Mouse (Mus musculus) liver, embryonic 12.5 days (tissue): Measurements from ENCODE around the gene Trappc11. TPM values are rescaled to one million over a fixed set of nuclear protein-coding genes. Genes with fewer than 3 reads are reported as not detected.

ENCODE experiments used
- ATAC-seq: fragments of 200-750 bp; cut with Nextera tagmentation; 2 replicates; pipeline ENCODE4 v1.8.0; 2017; ENCODE audit warnings: moderate number of reproducible peaks, mild to moderate bottlenecking, moderate library complexity
- H3K27ac ChIP-seq: fragments of 300-500 bp; sonication (generic); 2 replicates; pipeline ENCODE4 v1.5.1; 2016; ENCODE audit warnings: mild to moderate bottlenecking
- H3K27me3 ChIP-seq: fragments of 300-500 bp; sonication (generic); replicated peaks from 2 replicates; pipeline ENCODE4 v1.6.1; 2016; ENCODE audit warnings: mild to moderate bottlenecking, moderate library complexity
- H3K36me3 ChIP-seq: fragments of 300-500 bp; sonication (generic); 2 replicates; pipeline ENCODE4 v1.6.1; 2016; ENCODE audit warnings: mild to moderate bottlenecking, moderate library complexity
- H3K4me1 ChIP-seq: fragments of 300-500 bp; sonication (generic); 2 replicates; pipeline ENCODE4 v1.6.1; 2016
- H3K4me2 ChIP-seq: fragments of 300-500 bp; sonication (generic); 2 replicates; pipeline ENCODE4 v1.6.1; 2016; ENCODE audit warnings: mild to moderate bottlenecking, moderate library complexity
- H3K4me3 ChIP-seq: fragments of 300-500 bp; sonication (generic); 2 replicates; pipeline ENCODE4 v1.5.1; 2016; ENCODE audit warnings: mild to moderate bottlenecking, moderate library complexity
- H3K9ac ChIP-seq: fragments of 300-500 bp; sonication (generic); 2 replicates; pipeline ENCODE4 v1.6.1; 2016; ENCODE audit warnings: mild to moderate bottlenecking, moderate library complexity
- H3K9me3 ChIP-seq: fragments of 300-500 bp; sonication (generic); replicated peaks from 2 replicates; pipeline ENCODE4 v1.6.1; 2016; ENCODE audit warnings: mild to moderate bottlenecking, moderate library complexity
- WGBS: fragments of 180-500 bp; shearing (Covaris S2); methylation state at CpG from one replicate; pipeline ENCODE4 v1.1.7; 2016; ENCODE audit not compliant: insufficient replicate concordance; 5-methylcytosine and 5-hydroxymethylcytosine counted together
- polyA plus RNA-seq: library from polyadenylated mRNA; unstranded; fragments of >200 nt; fragmentation: Nextera tagmentation; extraction: Ambion mirVana; gene quantifications from 2 replicates; pipeline ENCODE4 v1.2.1, GENCODE M21; 2016

Trappc11 gene
- polyA plus RNA-seq, 1 experiment from 2014 or later: 23.9 TPM

DNA sequence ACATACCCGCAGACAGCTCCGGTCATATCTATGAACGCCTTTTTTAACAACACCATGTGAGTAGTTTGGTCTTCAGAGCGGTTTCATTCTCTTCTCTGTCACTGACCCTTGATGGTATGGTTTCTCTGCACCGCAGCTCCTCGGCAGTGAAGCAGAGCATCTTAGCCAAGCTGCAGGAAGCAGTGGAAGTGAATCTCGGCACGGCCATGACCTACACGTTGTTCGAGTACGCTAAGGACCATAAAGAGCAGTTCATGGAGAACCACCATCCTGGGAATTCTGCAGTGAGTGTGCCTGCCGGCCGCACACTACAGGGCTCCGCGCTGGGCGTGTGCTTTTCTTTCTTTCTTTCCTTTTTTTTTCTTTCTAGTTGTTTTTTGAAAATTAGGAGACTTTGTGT, 9.5 kb upstream of the Trappc11 start:
- 90% methylated on average over 16 of the region's 16 CpGs for WGBS
- Histone ChIP-seq H3K9ac (no peak overlapping the region), H3K36me3 (peaks cover 89% of the 10 kb centered on the region), H3K4me2 (no peak overlapping the region), H3K27ac (no peak overlapping the region), H3K4me3 (no peak overlapping the region), H3K27me3 (no peaks in the 10 kb centered on the region), H3K9me3 (no peaks in the 10 kb centered on the region), H3K4me1 (no peaks in the 10 kb centered on the region)
- no peak for ATAC-seq

DNA sequence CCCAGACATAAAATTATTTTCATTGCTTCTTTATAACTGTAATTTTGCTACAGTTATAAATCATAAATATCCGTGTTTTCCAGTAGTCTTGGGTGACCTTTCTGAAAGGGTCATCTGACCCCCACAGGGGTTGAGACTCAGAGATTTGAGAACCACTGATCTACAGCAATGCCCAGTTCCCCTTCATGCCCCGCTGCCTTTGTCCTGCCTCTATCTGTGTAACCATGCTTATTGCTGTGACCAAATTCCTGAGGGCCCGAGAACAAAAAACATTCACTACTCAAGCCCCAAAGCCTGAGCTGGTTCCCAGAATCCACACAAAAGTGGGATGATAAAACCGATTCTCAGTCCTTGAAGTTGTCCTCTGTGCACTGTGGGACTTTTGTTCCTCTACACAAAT, 5.1 kb upstream of the Trappc11 start:
- WGBS: 85% methylated on average over 4 of the region's 4 CpGs
- H3K4me3 ChIP-seq: no peak overlapping the region
- peaks cover 14% of the 10 kb centered on the region for H3K4me1 ChIP-seq

DNA sequence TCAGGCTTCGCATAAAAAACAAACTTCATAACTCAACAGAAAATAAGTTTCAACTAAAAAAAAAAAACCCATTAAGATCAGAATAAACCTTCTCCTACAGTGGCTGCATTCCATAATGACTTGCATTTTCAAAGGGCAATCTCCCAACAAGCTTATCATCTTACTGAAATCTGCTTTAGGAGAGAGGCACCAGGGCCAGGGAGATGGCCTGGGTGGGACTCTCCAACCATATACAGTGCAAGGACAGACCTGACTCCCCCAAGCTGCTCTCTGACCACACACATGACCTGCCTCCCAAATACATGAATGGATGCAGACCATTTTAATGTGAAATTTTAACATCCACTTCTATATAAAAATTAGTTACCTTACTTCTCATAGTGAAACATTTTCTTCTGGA, 5.2 kb downstream of the Trappc11 start:
- Histone ChIP-seq H3K9ac (no peak overlapping the region), H3K4me3 (no peak overlapping the region), H3K27ac (no peak overlapping the region), H3K27me3 (no peaks in the 10 kb centered on the region), H3K9me3 (no peaks in the 10 kb centered on the region), H3K4me2 (no peak overlapping the region), H3K36me3 (peaks cover 67% of the 10 kb centered on the region), H3K4me1 (peaks cover 20% of the 10 kb centered on the region)
- ATAC-seq: peak; percentile 44; the same call in 1 of the 2 replicates
- WGBS: 76% methylated on average over 1 of the region's 1 CpGs

More for the DNA sequence above, 5.1 kb upstream of the Trappc11 start:
- no peak for ATAC-seq
- Histone ChIP-seq H3K9ac (no peak overlapping the region), H3K4me2 (no peak overlapping the region), H3K27me3 (no peaks in the 10 kb centered on the region), H3K9me3 (no peaks in the 10 kb centered on the region), H3K27ac (no peak overlapping the region), H3K36me3 (peaks cover 54% of the 10 kb centered on the region)

DNA sequence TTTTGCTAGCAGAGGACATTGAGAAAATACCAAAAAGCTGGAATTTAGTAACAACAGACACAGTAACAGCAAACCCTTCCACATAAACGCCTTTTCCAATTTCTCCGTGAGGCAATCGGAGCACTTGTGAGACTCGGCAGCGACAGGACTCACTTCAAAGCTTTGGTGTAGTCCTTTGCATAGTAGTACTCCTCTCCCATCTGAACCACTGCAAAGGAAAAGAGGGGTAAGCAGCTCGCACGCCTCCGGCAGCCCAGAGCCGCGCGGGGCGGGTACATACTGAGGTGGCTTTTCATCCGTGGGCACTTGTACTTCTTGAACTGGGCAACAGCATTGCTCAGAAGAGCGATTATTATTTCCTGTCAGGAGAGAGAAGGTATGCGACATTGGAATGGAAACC, 19.7 kb downstream of the Trappc11 start:
- Histone ChIP-seq H3K9ac (no peak overlapping the region), H3K4me1 (peaks cover 6% of the 10 kb centered on the region), H3K27ac (no peak overlapping the region), H3K36me3 (peaks cover 79% of the 10 kb centered on the region), H3K9me3 (no peaks in the 10 kb centered on the region; the same call in 1 of the 2 replicates), H3K27me3 (no peaks in the 10 kb centered on the region), H3K4me3 (no peak overlapping the region), H3K4me2 (no peak overlapping the region)
- no peak for ATAC-seq
- WGBS: 86% methylated on average over 15 of the region's 15 CpGs

DNA sequence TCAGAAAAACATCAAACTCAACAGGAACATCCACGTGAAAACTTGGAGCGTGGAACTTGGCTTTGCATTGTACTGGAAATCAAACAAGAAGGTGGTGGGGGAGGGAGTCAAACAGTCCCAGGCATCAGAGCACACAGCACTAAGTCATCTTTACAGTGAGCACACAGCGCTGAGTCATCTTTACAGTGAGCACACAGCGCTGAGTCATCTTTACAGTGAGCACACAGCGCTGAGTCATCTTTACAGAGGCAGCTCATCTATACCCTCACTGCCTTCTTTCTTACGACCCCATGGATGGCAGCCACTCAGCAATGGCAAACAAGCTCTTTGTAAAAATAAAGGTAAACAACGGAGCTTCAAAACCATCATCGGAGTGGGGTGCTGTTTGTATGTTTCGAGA, 22.3 kb downstream of the Trappc11 start:
- Histone ChIP-seq H3K4me1 (peaks cover 6% of the 10 kb centered on the region), H3K27me3 (no peaks in the 10 kb centered on the region), H3K9ac (no peak overlapping the region), H3K9me3 (no peaks in the 10 kb centered on the region; the same call in 1 of the 2 replicates), H3K4me3 (no peak overlapping the region), H3K36me3 (peaks cover 82% of the 10 kb centered on the region), H3K27ac (peak overlapping the region; percentile 60; the same call in 1 of the 2 replicates), H3K4me2 (no peak overlapping the region)
- 83% methylated on average over 9 of the region's 9 CpGs for WGBS
- peak; percentile 91 for ATAC-seq

DNA sequence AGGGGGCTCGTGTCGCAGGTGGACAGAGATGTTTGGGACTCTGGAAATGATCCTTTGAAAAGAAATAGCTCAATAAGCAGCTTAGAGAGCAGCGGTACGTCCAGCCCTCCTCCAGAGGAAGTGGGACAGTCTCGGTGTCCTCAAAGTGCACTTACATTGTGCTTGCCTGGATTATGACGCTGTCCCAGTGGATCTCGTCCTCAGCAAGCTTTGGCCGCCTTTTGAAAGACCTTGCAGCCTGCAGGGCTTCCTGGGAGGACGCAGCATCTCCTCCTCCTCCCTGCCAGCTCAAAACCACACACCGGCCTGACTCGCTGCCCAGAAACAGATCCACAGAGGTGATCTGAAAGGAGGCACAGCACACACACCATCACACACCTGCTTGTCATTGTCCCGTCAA, 27.8 kb downstream of the Trappc11 start:
- ATAC-seq: no peak
- Histone ChIP-seq H3K36me3 (peaks cover 91% of the 10 kb centered on the region), H3K9me3 (no peaks in the 10 kb centered on the region), H3K9ac (no peak overlapping the region), H3K27ac (no peak overlapping the region), H3K4me3 (no peak overlapping the region), H3K4me1 (no peaks in the 10 kb centered on the region), H3K27me3 (no peaks in the 10 kb centered on the region), H3K4me2 (no peak overlapping the region)
- 88% methylated on average over 12 of the region's 12 CpGs for WGBS

DNA sequence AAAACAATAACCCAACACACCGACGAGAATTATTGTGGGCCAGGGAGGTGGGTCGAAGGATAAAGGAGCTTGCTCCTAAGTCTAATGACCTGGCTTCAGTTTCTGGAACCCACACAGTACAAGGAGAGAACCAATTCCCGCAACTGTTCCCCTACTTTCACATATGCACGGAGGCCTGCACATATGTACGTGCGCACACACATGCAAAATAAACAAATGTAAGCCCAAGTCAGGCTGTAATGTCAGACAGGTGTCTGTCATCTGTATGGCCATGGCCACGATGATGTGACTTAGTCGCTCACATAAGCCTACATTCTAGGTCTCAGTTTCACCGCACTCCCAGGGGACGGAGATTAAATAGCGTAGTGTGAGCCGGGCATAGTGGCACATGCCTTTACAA, 30.7 kb downstream of the Trappc11 start:
- WGBS: 89% methylated on average over 13 of the region's 13 CpGs
- Histone ChIP-seq H3K9me3 (no peaks in the 10 kb centered on the region), H3K27ac (no peak overlapping the region), H3K27me3 (no peaks in the 10 kb centered on the region), H3K4me1 (no peaks in the 10 kb centered on the region), H3K9ac (no peak overlapping the region), H3K36me3 (peaks cover 92% of the 10 kb centered on the region), H3K4me2 (no peak overlapping the region), H3K4me3 (no peak overlapping the region)
- ATAC-seq: no peak

DNA sequence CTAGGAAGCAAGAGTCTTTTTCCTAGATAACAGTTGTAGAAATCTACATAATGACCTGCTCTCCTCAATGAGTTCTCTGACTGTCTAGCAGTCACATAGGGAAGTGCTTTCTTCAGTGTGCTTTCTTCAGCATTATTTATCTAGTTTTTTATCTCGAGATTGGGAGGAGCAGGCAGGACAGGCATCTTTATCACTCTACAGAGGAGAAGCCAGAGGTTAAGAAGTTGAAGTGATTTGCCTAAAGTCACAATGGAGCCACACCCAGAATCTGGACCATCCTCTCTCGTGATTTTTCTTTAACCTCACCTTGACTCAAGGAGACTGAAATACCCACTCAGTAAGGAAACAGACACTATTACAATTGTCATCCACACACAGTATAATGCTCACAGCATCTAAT, 31.3 kb downstream of the Trappc11 start:
- ATAC-seq: no peak
- no peaks in the 10 kb centered on the region for H3K9me3 ChIP-seq
- H3K4me3 ChIP-seq: no peak overlapping the region
- H3K27ac ChIP-seq: no peak overlapping the region
- H3K27me3 ChIP-seq: no peaks in the 10 kb centered on the region
- no peak overlapping the region for H3K4me2 ChIP-seq
- no peaks in the 10 kb centered on the region for H3K4me1 ChIP-seq
- 50% methylated on average over 2 of the region's 2 CpGs for WGBS
- peaks cover 93% of the 10 kb centered on the region for H3K36me3 ChIP-seq
- no peak overlapping the region for H3K9ac ChIP-seq

DNA sequence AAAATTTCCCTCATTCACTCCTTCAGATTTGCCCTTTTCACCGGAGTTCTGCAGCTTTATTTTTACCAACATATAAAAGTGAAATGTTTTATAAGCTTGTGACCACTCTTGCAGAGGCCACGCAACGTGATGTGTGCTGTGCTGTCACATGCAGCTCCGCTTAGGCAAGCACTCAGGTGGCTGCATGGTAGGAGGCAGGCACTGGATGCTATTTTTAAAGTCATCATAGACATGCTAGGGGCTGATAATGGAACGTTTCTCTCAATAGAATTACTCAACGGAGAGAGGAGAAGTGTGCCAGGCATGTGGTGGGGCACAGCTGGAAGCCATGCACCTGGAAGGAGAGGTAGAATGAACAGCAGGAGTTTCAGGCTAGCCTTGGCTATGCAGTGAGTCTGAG, 37.8 kb downstream of the Trappc11 start:
- Histone ChIP-seq H3K4me3 (no peak overlapping the region), H3K9me3 (no peaks in the 10 kb centered on the region), H3K27ac (no peak overlapping the region; the same call in 1 of the 2 replicates), H3K4me2 (no peak overlapping the region), H3K36me3 (peaks cover 94% of the 10 kb centered on the region), H3K27me3 (no peaks in the 10 kb centered on the region), H3K4me1 (no peaks in the 10 kb centered on the region), H3K9ac (no peak overlapping the region)
- WGBS: 74% methylated on average over 6 of the region's 6 CpGs
- no peak for ATAC-seq

DNA sequence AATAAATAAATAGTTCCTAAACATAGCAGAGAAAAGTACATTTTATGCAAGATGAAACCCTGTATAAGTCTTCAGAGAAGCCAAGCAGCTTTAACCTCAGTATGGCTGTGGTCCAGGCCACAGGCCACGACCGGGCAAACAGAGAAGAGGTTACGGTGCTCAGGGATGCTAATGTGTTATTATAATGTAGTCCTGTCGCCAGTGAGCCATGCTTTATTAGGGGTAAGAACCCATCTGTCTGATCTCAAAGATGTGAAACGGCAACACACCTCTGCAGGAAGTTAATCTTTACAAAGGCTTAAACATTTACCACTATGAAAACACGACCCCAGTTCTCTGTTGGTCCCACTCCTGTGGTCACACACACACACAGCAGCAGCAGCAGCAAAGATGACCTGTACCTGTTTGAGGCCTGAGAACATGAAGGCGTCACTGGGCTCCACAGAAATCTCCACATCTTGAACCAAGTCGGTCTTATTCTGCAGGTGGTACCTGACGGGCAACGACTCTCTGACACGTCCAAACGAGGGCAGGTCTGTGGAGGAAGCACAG, 38.6 kb downstream of the Trappc11 start:
- H3K4me1 ChIP-seq: no peaks in the 10 kb centered on the region
- peaks cover 92% of the 10 kb centered on the region for H3K36me3 ChIP-seq
- H3K27ac ChIP-seq: peak overlapping the region; percentile 36; the same call in 1 of the 2 replicates
- H3K9me3 ChIP-seq: no peaks in the 10 kb centered on the region
- 77% methylated on average over 12 of the region's 12 CpGs for WGBS
- no peak overlapping the region for H3K4me2 ChIP-seq
- no peaks in the 10 kb centered on the region for H3K27me3 ChIP-seq
- ATAC-seq: peak; percentile 57; the same call in 1 of the 2 replicates
- no peak overlapping the region for H3K9ac ChIP-seq
- no peak overlapping the region for H3K4me3 ChIP-seq

DNA sequence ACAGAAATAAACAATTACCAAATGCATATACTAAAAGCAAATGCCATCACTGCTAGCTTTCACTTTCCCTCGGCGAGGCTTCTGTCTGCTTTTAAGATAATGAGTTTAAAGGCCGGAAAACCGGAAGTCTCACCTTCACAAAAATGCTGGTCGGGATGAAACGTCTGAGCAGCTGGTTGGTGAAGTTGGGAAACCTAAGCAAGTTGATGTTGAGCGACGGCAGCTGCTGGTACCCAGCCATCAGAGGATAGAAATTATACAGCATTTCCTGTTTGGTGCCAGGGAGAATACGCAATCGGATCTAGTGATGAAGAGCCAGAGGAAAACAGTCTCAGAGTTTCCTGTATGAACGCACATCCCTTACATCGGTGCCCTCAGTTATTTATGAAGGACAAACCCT, 40.2 kb downstream of the Trappc11 start:
- no peaks in the 10 kb centered on the region for H3K4me1 ChIP-seq
- no peaks in the 10 kb centered on the region for H3K9me3 ChIP-seq
- H3K27me3 ChIP-seq: no peaks in the 10 kb centered on the region
- no peak for ATAC-seq
- WGBS: 84% methylated on average over 12 of the region's 12 CpGs
- H3K36me3 ChIP-seq: peaks cover 83% of the 10 kb centered on the region
- no peak overlapping the region for H3K9ac ChIP-seq
- H3K4me2 ChIP-seq: no peak overlapping the region
- no peak overlapping the region for H3K27ac ChIP-seq
- no peak overlapping the region for H3K4me3 ChIP-seq

DNA sequence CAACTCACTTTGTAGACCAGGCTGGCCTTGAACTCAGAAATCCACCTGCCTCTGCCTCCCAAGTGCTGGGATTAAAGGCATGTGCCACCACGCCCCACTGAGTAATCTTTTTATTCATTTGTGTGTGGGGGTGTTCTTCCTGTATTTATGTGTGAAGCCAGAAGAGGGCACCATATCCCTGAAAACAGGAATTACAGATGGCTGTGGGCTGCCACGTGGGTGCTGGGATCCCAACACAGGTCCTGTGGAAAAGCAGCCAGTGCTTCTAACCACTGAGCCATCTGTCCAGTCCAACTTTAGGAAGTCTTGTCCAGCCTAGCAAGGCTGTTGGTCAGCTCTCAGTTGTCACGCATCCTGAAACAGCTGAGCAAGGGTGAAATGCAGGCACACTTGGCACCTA, 46.0 kb downstream of the Trappc11 start:
- peaks cover 40% of the 10 kb centered on the region for H3K36me3 ChIP-seq
- no peaks in the 10 kb centered on the region for H3K27me3 ChIP-seq
- no peak overlapping the region for H3K4me2 ChIP-seq
- no peak overlapping the region for H3K27ac ChIP-seq
- no peak overlapping the region for H3K9ac ChIP-seq
- ATAC-seq: no peak
- WGBS: 78% methylated on average over 3 of the region's 3 CpGs
- H3K4me3 ChIP-seq: no peak overlapping the region
- no peaks in the 10 kb centered on the region for H3K4me1 ChIP-seq
- no peaks in the 10 kb centered on the region; the same call in 1 of the 2 replicates for H3K9me3 ChIP-seq
